Mouse (Mus musculus) right cerebral cortex, postnatal 36 days (tissue): ENCODE data around the gene Slc25a35.
A peak's percentile ranks its signal among the peaks of the same experiment; 100 is the strongest.
"Not testable (repeated sequence)": the region's sequence is repeated elsewhere in the genome, so short reads cannot be mapped to it uniquely, and the experiment has no call there.

Experiments used
- DNase-seq, 2 experiments: peaks; one replicate each; pipeline ENCODE4 v3.0.0; 2022; ENCODE audit warnings: low spot score in 2 of 2, mixed read lengths in 1 of 2

Gene Slc25a35

GRCm38 (mm10) chr11:68961596-68961995, 6.3 kb upstream of the Slc25a35 start:
- DNase-seq, result no peak

- DNase-seq, result not testable (repeated sequence)
These were observed 5.8 kb upstream of the Slc25a35 start for GRCm38 (mm10) chr11:68962159-68962558.

GRCm38 (mm10) chr11:68963405-68963804, 4.5 kb upstream of the Slc25a35 start:
- DNase-seq, result no peak

GRCm38 (mm10) chr11:68965050-68965449, 2.9 kb upstream of the Slc25a35 start:
- DNase-seq, result no peak

- no peak for DNase-seq
These were observed 2.1 kb upstream of the Slc25a35 start for GRCm38 (mm10) chr11:68965845-68966244.

- no peak for DNase-seq
These were observed 1.4 kb upstream of the Slc25a35 start for GRCm38 (mm10) chr11:68966554-68966953.

- DNase-seq, result no peak
These were observed 821 bp downstream of the Slc25a35 start for GRCm38 (mm10) chr11:68968752-68969151.

GRCm38 (mm10) chr11:68970232-68970631, 2.3 kb downstream of the Slc25a35 start:
- no peak for DNase-seq

- peak; percentile 62 to 70 for DNase-seq
These were observed 5.5 kb downstream of the Slc25a35 start for GRCm38 (mm10) chr11:68973250-68974058.

- DNase-seq, result no peak
These were observed 6.1 kb downstream of the Slc25a35 start for GRCm38 (mm10) chr11:68974059-68974450.

- no peak for DNase-seq
These were observed 7.2 kb downstream of the Slc25a35 start, which contains the start of gene Rangrf for GRCm38 (mm10) chr11:68975085-68975484. TSS of gene Rangrf (minus strand) at chr11:68975185.

GRCm38 (mm10) chr11:68975601-68976000, 7.7 kb downstream of the Slc25a35 start:
- DNase-seq, result no peak

- DNase-seq, result peak in 1 of 2 experiments; percentile 18
These were observed 11.4 kb downstream of the Slc25a35 start for GRCm38 (mm10) chr11:68979320-68979733.

GRCm38 (mm10) chr11:68980919-68981318, 13.0 kb downstream of the Slc25a35 start:
- DNase-seq, result no peak

GRCm38 (mm10) chr11:68982639-68983369, 14.9 kb downstream of the Slc25a35 start:
- DNase-seq, result peak; percentile 26 to 38

GRCm38 (mm10) chr11:68987365-68987882, 19.5 kb downstream of the Slc25a35 start:
- no peak for DNase-seq

GRCm38 (mm10) chr11:68988341-68988740, 20.4 kb downstream of the Slc25a35 start:
- DNase-seq, result no peak

GRCm38 (mm10) chr11:68993122-68993521, 25.2 kb downstream of the Slc25a35 start:
- DNase-seq, result no peak

GRCm38 (mm10) chr11:68994377-68994776, 26.4 kb downstream of the Slc25a35 start:
- no peak for DNase-seq

- DNase-seq, result no peak
These were observed 29.1 kb downstream of the Slc25a35 start for GRCm38 (mm10) chr11:68997080-68997479.

GRCm38 (mm10) chr11:69002782-69003181, 34.9 kb downstream of the Slc25a35 start:
- DNase-seq, result not testable (repeated sequence)

GRCm38 (mm10) chr11:69003592-69003991, 35.7 kb downstream of the Slc25a35 start:
- DNase-seq, result no peak

- no peak for DNase-seq
These were observed 37.3 kb downstream of the Slc25a35 start for GRCm38 (mm10) chr11:69005193-69005592.
